Mouse (Mus musculus): Measurements from ENCODE around the gene Ppp1r1c. TPM values are rescaled to one million over a fixed set of nuclear protein-coding genes. Genes with fewer than 3 reads are reported as not detected.
A peak's percentile ranks its signal among the peaks of the same experiment; 100 is the strongest.

The Ppp1r1c gene
- not detected for total RNA-seq (2021)
- long read RNA-seq, experiment 1, result 0 reads
- long read RNA-seq, experiment 2, result 0 reads

GRCm38 (mm10) chr2:79707575-79707974, at the start of gene Ppp1r1c:
Gene Ppp1r1c (plus strand): TSS chr2:79707780.
- DNase-seq, result no peak

GRCm38 (mm10) chr2:79660417-79661185, 47.0 kb upstream of the Ppp1r1c start:
- no peak for DNase-seq

- no peak for DNase-seq
Observed at GRCm38 (mm10) chr2:79661486-79662104, 46.0 kb upstream of the Ppp1r1c start.

- no peak for DNase-seq
Observed at GRCm38 (mm10) chr2:79664532-79665286, 42.9 kb upstream of the Ppp1r1c start.

GRCm38 (mm10) chr2:79665492-79665891, 42.1 kb upstream of the Ppp1r1c start:
- no peak for DNase-seq

- no peak for DNase-seq
Observed at GRCm38 (mm10) chr2:79675266-79675665, 32.3 kb upstream of the Ppp1r1c start.

GRCm38 (mm10) chr2:79677663-79678257, 29.8 kb upstream of the Ppp1r1c start:
- no peak for DNase-seq

GRCm38 (mm10) chr2:79681672-79682071, 25.9 kb upstream of the Ppp1r1c start:
- DNase-seq, result no peak

- DNase-seq, result no peak
Observed at GRCm38 (mm10) chr2:79683258-79683657, 24.3 kb upstream of the Ppp1r1c start.

GRCm38 (mm10) chr2:79690838-79691237, 16.7 kb upstream of the Ppp1r1c start:
- no peak for DNase-seq

GRCm38 (mm10) chr2:79695190-79695589, 12.4 kb upstream of the Ppp1r1c start:
- DNase-seq, result no peak

GRCm38 (mm10) chr2:79695939-79696338, 11.6 kb upstream of the Ppp1r1c start:
- no peak for DNase-seq

- no peak for DNase-seq
Observed at GRCm38 (mm10) chr2:79696478-79697230, 10.9 kb upstream of the Ppp1r1c start.

- DNase-seq, result no peak
Observed at GRCm38 (mm10) chr2:79698166-79698565, 9.4 kb upstream of the Ppp1r1c start.

- DNase-seq, result no peak
Observed at GRCm38 (mm10) chr2:79704773-79705172, 2.8 kb upstream of the Ppp1r1c start.

GRCm38 (mm10) chr2:79713662-79714091, 6.1 kb downstream of the Ppp1r1c start:
- no peak for DNase-seq

- no peak for DNase-seq
Observed at GRCm38 (mm10) chr2:79714745-79715144, 7.2 kb downstream of the Ppp1r1c start.

GRCm38 (mm10) chr2:79715925-79716324, 8.3 kb downstream of the Ppp1r1c start:
- DNase-seq, result no peak

- peak; percentile 14 for DNase-seq
Observed at GRCm38 (mm10) chr2:79717846-79718245, 10.3 kb downstream of the Ppp1r1c start.

- no peak for DNase-seq
Observed at GRCm38 (mm10) chr2:79722415-79722814, 14.8 kb downstream of the Ppp1r1c start.

GRCm38 (mm10) chr2:79738958-79739357, 31.4 kb downstream of the Ppp1r1c start:
- peak; percentile 60 for DNase-seq

GRCm38 (mm10) chr2:79741966-79742365, 34.4 kb downstream of the Ppp1r1c start:
- DNase-seq, result no peak
